Mouse (Mus musculus) testis, adult 2 months (tissue): ENCODE measurements around the gene Eif2b2. TPM values are rescaled to one million over a fixed set of nuclear protein-coding genes. Genes with fewer than 3 reads are reported as not detected.

Experiments used
- H3K27ac ChIP-seq: fragments of 200-500 bp; 2 replicates; pipeline ENCODE4 v1.5.1; 2012; ENCODE audit warnings: low read depth, low read length; ENCODE audit not compliant: control insufficient read depth, insufficient read depth
- H3K27me3 ChIP-seq: fragments of 200-500 bp; 2 replicates; pipeline ENCODE4 v1.6.1; 2012; ENCODE audit warnings: mild to moderate bottlenecking, low read length, moderate library complexity; ENCODE audit not compliant: control insufficient read depth, insufficient read depth
- H3K36me3 ChIP-seq: fragments of 200-500 bp; 2 replicates; pipeline ENCODE4 v1.6.1; 2012; ENCODE audit warnings: mild to moderate bottlenecking, low read length; ENCODE audit not compliant: control insufficient read depth, insufficient read depth
- H3K4me1 ChIP-seq: fragments of 200-500 bp; 2 replicates; pipeline ENCODE4 v1.6.1; 2012; ENCODE audit warnings: low read length; ENCODE audit not compliant: control insufficient read depth, insufficient read depth
- H3K4me3 ChIP-seq: fragments of 200-500 bp; 2 replicates; pipeline ENCODE4 v1.5.1; 2012; ENCODE audit warnings: low read depth, mild to moderate bottlenecking, low read length, moderate library complexity, mixed read lengths; ENCODE audit not compliant: control insufficient read depth
- CTCF ChIP-seq: fragments of 200-500 bp; IDR thresholded peaks from 2 replicates; pipeline ENCODE4 v1.5.1; 2012; ENCODE audit warnings: low read depth, mild to moderate bottlenecking, inconsistent platforms, low read length, moderate library complexity; ENCODE audit not compliant: control insufficient read depth, insufficient read depth, insufficient replicate concordance
- POLR2A ChIP-seq: fragments of 200-500 bp; IDR thresholded peaks from 2 replicates; pipeline ENCODE4 v1.6.1; 2012; ENCODE audit warnings: low read depth, mild to moderate bottlenecking, inconsistent platforms, low read length, moderate library complexity; ENCODE audit not compliant: control insufficient read depth
- polyA plus RNA-seq: library from polyadenylated mRNA; depleted of rRNA; stranded (reverse); fragments of >200 nt; gene quantifications from 2 replicates; pipeline ENCODE4 v1.2.3, GENCODE M21; 2012

Eif2b2 gene
- polyA plus RNA-seq, 1 experiment: 52.6 TPM

GRCm38 (mm10) chr12:85252083-85252482 lies 32.8 kb downstream of the Eif2b2 start:
- TF ChIP-seq CTCF: no peak
- no peak for TF ChIP-seq POLR2A
- Histone ChIP-seq H3K27ac (no peak overlapping the region), H3K27me3 (no peaks in the 10 kb centered on the region), H3K4me1 (no peaks in the 10 kb centered on the region), H3K36me3 (peaks cover 5% of the 10 kb centered on the region), H3K4me3 (no peak overlapping the region)

GRCm38 (mm10) chr12:85256074-85256751 lies 36.9 kb downstream of the Eif2b2 start:
- Histone ChIP-seq H3K4me3 (no peak overlapping the region), H3K27me3 (no peaks in the 10 kb centered on the region), H3K27ac (no peak overlapping the region), H3K36me3 (peaks cover 9% of the 10 kb centered on the region), H3K4me1 (no peaks in the 10 kb centered on the region)
- no peak for TF ChIP-seq CTCF
- TF ChIP-seq POLR2A: no peak

- TF ChIP-seq POLR2A (no peak), CTCF (no peak)
- peaks cover 5% of the 10 kb centered on the region for H3K36me3 ChIP-seq
- H3K4me1 ChIP-seq: no peaks in the 10 kb centered on the region
- H3K4me3 ChIP-seq: no peak overlapping the region
- no peaks in the 10 kb centered on the region for H3K27me3 ChIP-seq
- no peak overlapping the region for H3K27ac ChIP-seq
Measured at GRCm38 (mm10) chr12:85257008-85257639, 37.8 kb downstream of the Eif2b2 start.

- Histone ChIP-seq H3K4me3 (no peak overlapping the region), H3K4me1 (no peaks in the 10 kb centered on the region), H3K36me3 (peaks cover 4% of the 10 kb centered on the region), H3K27me3 (no peaks in the 10 kb centered on the region), H3K27ac (no peak overlapping the region)
- no peak for TF ChIP-seq POLR2A
- no peak for TF ChIP-seq CTCF
Measured at GRCm38 (mm10) chr12:85262489-85262888, 43.2 kb downstream of the Eif2b2 start.

GRCm38 (mm10) chr12:85263190-85263589 lies 43.9 kb downstream of the Eif2b2 start:
- H3K4me1 ChIP-seq: no peaks in the 10 kb centered on the region
- TF ChIP-seq CTCF (no peak), POLR2A (no peak)
- H3K27me3 ChIP-seq: no peaks in the 10 kb centered on the region
- peaks cover 4% of the 10 kb centered on the region for H3K36me3 ChIP-seq
- no peak overlapping the region for H3K27ac ChIP-seq
- H3K4me3 ChIP-seq: no peak overlapping the region

- Histone ChIP-seq H3K4me1 (no peaks in the 10 kb centered on the region), H3K36me3 (peaks cover 2% of the 10 kb centered on the region; the same call in 1 of the 2 replicates), H3K27me3 (no peaks in the 10 kb centered on the region), H3K4me3 (no peak overlapping the region), H3K27ac (no peak overlapping the region)
- TF ChIP-seq POLR2A (no peak), CTCF (no peak)
Measured at GRCm38 (mm10) chr12:85264531-85264930, 45.2 kb downstream of the Eif2b2 start.

- H3K4me3 ChIP-seq: no peak overlapping the region
- H3K4me1 ChIP-seq: no peaks in the 10 kb centered on the region
- no peaks in the 10 kb centered on the region for H3K27me3 ChIP-seq
- no peak overlapping the region for H3K27ac ChIP-seq
- peaks cover 2% of the 10 kb centered on the region; the same call in 1 of the 2 replicates for H3K36me3 ChIP-seq
- TF ChIP-seq POLR2A: no peak
- no peak for TF ChIP-seq CTCF
Measured at GRCm38 (mm10) chr12:85264940-85265339, 45.7 kb downstream of the Eif2b2 start.
